Mouse (Mus musculus) spleen, adult 2 months (tissue): ENCODE results near the gene Golt1b. TPM values are rescaled to one million over a fixed set of nuclear protein-coding genes. Genes with fewer than 3 reads are reported as not detected.
"Not testable (repeated sequence)": the region's sequence is repeated elsewhere in the genome, so short reads cannot be mapped to it uniquely, and the experiment has no call there.

Experiments
- DNase-seq, 2 experiments: peaks; one replicate each; pipeline versions ENCODE4 v3.0.0 to v3.0.0-alpha.2; 2012 to 2021; ENCODE audit warnings: low spot score in 2 of 2, low read depth in 1 of 2
- H3K27ac ChIP-seq: fragments of 200-500 bp; 2 replicates; pipeline ENCODE4 v1.5.1; 2012; ENCODE audit warnings: low read length, inconsistent platforms; ENCODE audit not compliant: insufficient read depth
- H3K27me3 ChIP-seq: fragments of 200-500 bp; 2 replicates; pipeline ENCODE4 v1.6.1; 2012; ENCODE audit warnings: mild to moderate bottlenecking, moderate library complexity, low read length, inconsistent platforms; ENCODE audit not compliant: control insufficient read depth, insufficient read depth
- H3K36me3 ChIP-seq: fragments of 200-500 bp; 2 replicates; pipeline ENCODE4 v1.6.1; 2012; ENCODE audit warnings: mild to moderate bottlenecking, low read length, inconsistent platforms; ENCODE audit not compliant: control insufficient read depth, insufficient read depth
- H3K4me1 ChIP-seq: fragments of 200-500 bp; 2 replicates; pipeline ENCODE4 v1.6.1; 2011; ENCODE audit warnings: inconsistent platforms; ENCODE audit not compliant: control insufficient read depth, insufficient read depth, insufficient read length
- H3K4me3 ChIP-seq: fragments of 200-500 bp; 2 replicates; pipeline ENCODE4 v1.5.1; 2011; ENCODE audit warnings: mild to moderate bottlenecking, inconsistent platforms; ENCODE audit not compliant: insufficient read depth, insufficient read length; ENCODE audit errors: extremely low read depth
- CTCF ChIP-seq: fragments of 200-500 bp; IDR thresholded peaks from 2 replicates; pipeline ENCODE4 v1.5.1; 2011; ENCODE audit warnings: mild to moderate bottlenecking, inconsistent platforms; ENCODE audit not compliant: insufficient read depth, insufficient read length, insufficient replicate concordance; ENCODE audit errors: extremely low read depth
- POLR2A ChIP-seq: fragments of 200-500 bp; IDR thresholded peaks from 2 replicates; pipeline ENCODE4 v1.6.1; 2011; ENCODE audit warnings: low read depth, low read length, inconsistent platforms
- WGBS: fragments of 180-500 bp; shearing (Covaris S2); methylation state at CpG from one replicate; pipeline ENCODE4 v1.1.7; 2018; 5-methylcytosine and 5-hydroxymethylcytosine counted together
- polyA plus RNA-seq: library from polyadenylated mRNA; depleted of rRNA; stranded (reverse); fragments of >200 nt; gene quantifications from 2 replicates; pipeline ENCODE4 v1.2.3, GENCODE M21; 2012

Gene Golt1b
- polyA plus RNA-seq, 1 experiment = 3.1 TPM

GRCm38 (mm10) chr6:142347431-142348385 is 39.3 kb upstream of the Golt1b start:
- peaks cover 9% of the 10 kb centered on the region for H3K36me3 ChIP-seq
- no peak for DNase-seq
- no peak for TF ChIP-seq POLR2A
- no peaks in the 10 kb centered on the region for H3K27me3 ChIP-seq
- no peak overlapping the region for H3K27ac ChIP-seq
- WGBS = 84% methylated on average over 11 of the region's 11 CpGs
- H3K4me3 ChIP-seq = no peak overlapping the region
- no peaks in the 10 kb centered on the region; the same call in 1 of the 2 replicates for H3K4me1 ChIP-seq

- H3K27me3 ChIP-seq, H3K27ac ChIP-seq, H3K4me3 ChIP-seq, DNase-seq, H3K4me1 ChIP-seq: not testable (repeated sequence)
- 87% methylated on average over 3 of the region's 3 CpGs for WGBS
- H3K36me3 ChIP-seq = peaks cover 20% of the 10 kb centered on the region
Observed at GRCm38 (mm10) chr6:142352099-142352498, 34.9 kb upstream of the Golt1b start.

- H3K27me3 ChIP-seq = no peaks in the 10 kb centered on the region
- no peak overlapping the region for H3K27ac ChIP-seq
- DNase-seq = no peak
- WGBS = 90% methylated on average over 7 of the region's 7 CpGs
- TF ChIP-seq POLR2A (no peak), CTCF (no peak)
- H3K36me3 ChIP-seq = peaks cover 27% of the 10 kb centered on the region
- H3K4me1 ChIP-seq = no peaks in the 10 kb centered on the region
- no peak overlapping the region for H3K4me3 ChIP-seq
Observed at GRCm38 (mm10) chr6:142357106-142357505, 29.9 kb upstream of the Golt1b start.

- H3K4me3 ChIP-seq = no peak overlapping the region
- WGBS = 93% methylated on average over 6 of the region's 6 CpGs
- no peaks in the 10 kb centered on the region for H3K27me3 ChIP-seq
- peaks cover 30% of the 10 kb centered on the region for H3K36me3 ChIP-seq
- no peak for DNase-seq
- no peaks in the 10 kb centered on the region for H3K4me1 ChIP-seq
- TF ChIP-seq POLR2A (no peak), CTCF (no peak)
- no peak overlapping the region for H3K27ac ChIP-seq
Observed at GRCm38 (mm10) chr6:142362036-142362435, 25.0 kb upstream of the Golt1b start.

- TF ChIP-seq POLR2A = no peak
- no peak for TF ChIP-seq CTCF
- DNase-seq = no peak
- no peaks in the 10 kb centered on the region for H3K4me1 ChIP-seq
- H3K27ac ChIP-seq = no peak overlapping the region
- 76% methylated on average over 9 of the region's 9 CpGs for WGBS
- no peak overlapping the region for H3K4me3 ChIP-seq
- peaks cover 30% of the 10 kb centered on the region for H3K36me3 ChIP-seq
- H3K27me3 ChIP-seq = no peaks in the 10 kb centered on the region
Observed at GRCm38 (mm10) chr6:142363019-142363576, 23.9 kb upstream of the Golt1b start.

- Histone ChIP-seq H3K27me3 (no peaks in the 10 kb centered on the region), H3K27ac (no peak overlapping the region), H3K4me3 (no peak overlapping the region), H3K36me3 (peaks cover 34% of the 10 kb centered on the region), H3K4me1 (no peaks in the 10 kb centered on the region)
- WGBS = 94% methylated on average over 8 of the region's 8 CpGs
- DNase-seq = no peak
- TF ChIP-seq CTCF (no peak), POLR2A (no peak)
Observed at GRCm38 (mm10) chr6:142365742-142366472, 21.1 kb upstream of the Golt1b start.
